Mouse (Mus musculus): Measurements from ENCODE around the gene Ctf2. TPM values are rescaled to one million over a fixed set of nuclear protein-coding genes. Genes with fewer than 3 reads are reported as not detected.
"Not testable (repeated sequence)": the region's sequence is repeated elsewhere in the genome, so short reads cannot be mapped to it uniquely, and the experiment has no call there.

Ctf2 gene
- polyA plus RNA-seq, 1 experiment from 2014 or later = 0.27 TPM

DNA sequence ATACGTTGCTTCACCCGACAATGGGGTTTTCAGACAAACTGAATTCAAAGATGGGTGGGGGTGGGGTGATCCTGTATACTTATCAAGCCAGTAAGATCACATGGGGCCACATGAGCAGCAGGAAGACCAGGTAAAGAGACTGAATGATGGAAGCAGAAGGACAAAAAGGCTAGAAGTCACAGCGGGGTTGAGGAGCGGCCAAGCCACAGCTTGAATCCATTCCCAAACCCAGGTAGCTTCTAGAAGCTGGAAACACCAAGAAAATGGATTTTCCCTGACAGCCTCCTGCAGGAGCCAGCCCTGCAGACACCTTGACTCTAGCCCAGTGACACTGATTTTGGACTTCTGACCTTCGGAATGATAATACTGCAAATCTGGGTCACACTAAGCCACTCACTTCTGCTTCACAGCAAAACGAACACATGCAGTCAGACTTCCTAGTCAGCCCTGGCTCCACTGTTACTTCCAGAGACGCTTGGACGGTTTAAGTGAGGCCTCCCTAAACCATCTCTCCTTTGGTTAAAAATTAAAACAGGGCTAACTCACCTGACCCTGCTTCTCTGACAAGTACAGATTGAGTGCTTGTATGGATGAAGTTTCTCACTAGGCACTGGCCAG lies 28.3 kb downstream of the Ctf2 start:
- Histone ChIP-seq H3K9me3 (ENCODE audit: control insufficient read depth, low read length) (no peaks in the 10 kb centered on the region), H3K4me1 (ENCODE audit: control insufficient read depth, insufficient read depth, low read length) (peaks cover 11% of the 10 kb centered on the region), H3K4me3 (ENCODE audit: low read depth, low read length) (no peak overlapping the region), H3K9ac (replicated peaks; ENCODE audit: low read depth, low read length) (no peak overlapping the region), H3K27me3 (ENCODE audit: control insufficient read depth, insufficient read depth, low read length) (no peaks in the 10 kb centered on the region), H3K36me3 (ENCODE audit: control insufficient read depth, insufficient read depth, low read length) (peaks cover 12% of the 10 kb centered on the region; the same call in 1 of the 2 replicates), H3K27ac (ENCODE audit: low read depth, low read length) (no peak overlapping the region), H3K4me2 (ENCODE audit: low read depth, low read length) (no peak overlapping the region)
- 95% methylated on average over 8 of the region's 8 CpGs for WGBS
- ATAC-seq (ENCODE audit: low read depth) = no peak

DNA sequence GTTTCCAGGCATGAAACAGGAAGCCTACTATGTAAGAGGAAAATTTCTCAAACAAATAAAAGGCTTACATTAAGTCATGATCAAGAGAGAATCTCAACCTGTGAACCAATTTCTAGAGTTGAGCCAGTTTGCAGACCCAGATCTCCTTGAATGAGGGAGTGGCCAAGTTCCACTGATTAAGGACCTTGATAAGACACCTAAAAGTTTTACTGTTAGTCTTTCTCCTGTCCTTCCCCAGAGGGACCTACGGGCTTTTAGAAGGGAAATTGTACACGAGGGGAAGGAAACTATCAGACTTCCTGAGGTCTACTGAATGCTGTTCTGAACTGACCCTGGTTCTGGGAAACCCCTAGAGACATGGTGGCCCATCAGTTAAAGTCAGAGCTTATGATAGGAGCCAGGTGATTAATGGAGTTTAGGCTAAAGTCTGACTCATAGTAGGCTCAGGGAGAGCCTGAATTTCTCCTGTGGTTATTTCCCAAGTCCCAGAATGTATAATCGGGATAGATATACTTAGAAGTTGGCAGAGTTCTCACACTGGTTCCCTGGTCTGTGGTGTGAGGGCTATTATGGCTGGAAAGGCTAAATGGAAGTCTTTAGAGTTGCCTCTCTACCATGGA lies 31.1 kb downstream of the Ctf2 start:
- Histone ChIP-seq H3K9me3 (ENCODE audit: control insufficient read depth, low read length) (no peaks in the 10 kb centered on the region), H3K4me2 (ENCODE audit: low read depth, low read length) (no peak overlapping the region), H3K27ac (ENCODE audit: low read depth, low read length) (no peak overlapping the region), H3K27me3 (ENCODE audit: control insufficient read depth, insufficient read depth, low read length) (no peaks in the 10 kb centered on the region), H3K4me1 (ENCODE audit: control insufficient read depth, insufficient read depth, low read length) (no peaks in the 10 kb centered on the region), H3K4me3 (ENCODE audit: low read depth, low read length) (no peak overlapping the region), H3K9ac (replicated peaks; ENCODE audit: low read depth, low read length) (no peak overlapping the region), H3K36me3 (ENCODE audit: control insufficient read depth, insufficient read depth, low read length) (peaks cover 8% of the 10 kb centered on the region; the same call in 1 of the 2 replicates)
- ATAC-seq (ENCODE audit: low read depth) = no peak
- WGBS = 84% methylated on average over 3 of the region's 3 CpGs

DNA sequence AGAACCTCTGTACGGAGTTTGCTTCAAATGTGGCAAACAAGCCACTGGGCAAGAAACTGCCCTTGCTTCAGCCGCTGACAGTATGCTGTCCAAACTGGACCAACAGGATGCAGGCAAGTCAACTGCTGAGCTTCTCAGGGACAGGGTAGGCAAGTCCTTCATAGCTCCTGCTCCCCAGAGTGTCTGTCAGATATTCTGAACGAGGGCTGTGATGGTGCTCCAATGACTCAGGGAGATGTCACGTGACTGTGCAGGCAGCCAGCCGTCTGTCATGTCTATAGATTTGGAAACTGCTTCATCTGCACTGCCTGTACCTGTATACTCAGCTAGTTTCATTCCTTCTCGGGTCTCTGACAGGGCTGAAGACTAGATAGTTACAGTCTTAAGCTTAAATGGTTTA lies 33.0 kb downstream of the Ctf2 start:
- 81% methylated on average over 6 of the region's 6 CpGs for WGBS
- Histone ChIP-seq H3K9ac (replicated peaks; ENCODE audit: low read depth, low read length) (no peak overlapping the region), H3K27ac (ENCODE audit: low read depth, low read length) (no peak overlapping the region), H3K36me3 (ENCODE audit: control insufficient read depth, insufficient read depth, low read length) (peaks cover 2% of the 10 kb centered on the region; the same call in 1 of the 2 replicates), H3K4me3 (ENCODE audit: low read depth, low read length) (no peak overlapping the region), H3K9me3 (ENCODE audit: control insufficient read depth, low read length) (no peaks in the 10 kb centered on the region), H3K27me3 (ENCODE audit: control insufficient read depth, insufficient read depth, low read length) (no peaks in the 10 kb centered on the region), H3K4me1 (ENCODE audit: control insufficient read depth, insufficient read depth, low read length) (no peaks in the 10 kb centered on the region), H3K4me2 (ENCODE audit: low read depth, low read length) (no peak overlapping the region)
- no peak for ATAC-seq (ENCODE audit: low read depth)

DNA sequence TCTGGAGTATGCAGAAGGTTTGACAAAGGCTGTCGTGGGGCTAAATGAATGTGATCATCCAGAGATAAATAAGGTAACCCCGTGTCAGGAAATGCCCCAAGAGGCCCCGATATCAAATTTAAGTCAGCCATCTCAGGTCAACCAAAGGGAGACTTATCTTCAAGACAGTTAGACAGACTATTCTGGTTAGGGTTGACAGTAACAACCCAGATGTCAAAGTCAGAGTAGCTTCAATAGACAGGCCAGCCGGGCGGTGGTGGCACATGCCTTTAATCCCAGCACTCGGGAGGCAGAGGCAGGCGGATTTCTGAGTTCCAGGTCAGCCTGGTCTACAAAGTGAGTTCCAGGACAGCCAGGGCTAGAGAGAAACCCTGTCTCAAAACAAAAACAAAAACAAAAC lies 38.2 kb downstream of the Ctf2 start:
- H3K4me1 ChIP-seq (ENCODE audit: control insufficient read depth, insufficient read depth, low read length); ATAC-seq (ENCODE audit: low read depth); H3K4me3 ChIP-seq (ENCODE audit: low read depth, low read length); H3K27me3 ChIP-seq (ENCODE audit: control insufficient read depth, insufficient read depth, low read length); H3K9ac ChIP-seq (replicated peaks; ENCODE audit: low read depth, low read length); H3K9me3 ChIP-seq (ENCODE audit: control insufficient read depth, low read length); H3K36me3 ChIP-seq (ENCODE audit: control insufficient read depth, insufficient read depth, low read length); H3K27ac ChIP-seq (ENCODE audit: low read depth, low read length); H3K4me2 ChIP-seq (ENCODE audit: low read depth, low read length): not testable (repeated sequence)
- 93% methylated on average over 7 of the region's 7 CpGs for whole genome bisulfite sequencing

DNA sequence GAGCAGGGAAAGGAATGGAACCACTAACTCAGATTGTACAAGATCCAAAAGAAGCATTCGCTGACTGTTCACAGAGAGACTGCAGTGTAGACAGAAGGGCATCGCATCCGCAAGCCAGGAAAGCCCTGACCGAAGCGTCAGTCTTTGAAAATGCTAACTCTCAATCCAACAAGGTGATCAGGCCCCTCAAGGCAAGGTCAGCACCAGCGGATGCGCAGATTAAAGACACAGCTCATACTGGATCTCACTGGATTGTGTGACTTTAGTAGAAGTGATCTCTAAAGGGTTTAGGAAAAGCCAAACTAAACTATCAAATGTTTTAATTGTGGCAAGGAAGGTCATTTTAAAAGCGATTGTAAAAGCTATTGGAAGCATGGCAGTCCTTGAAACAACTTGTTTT lies 38.7 kb downstream of the Ctf2 start:
- H3K4me1 ChIP-seq (ENCODE audit: control insufficient read depth, insufficient read depth, low read length) = no peaks in the 10 kb centered on the region
- no peak overlapping the region for H3K9ac ChIP-seq (replicated peaks; ENCODE audit: low read depth, low read length)
- H3K27me3 ChIP-seq (ENCODE audit: control insufficient read depth, insufficient read depth, low read length) = no peaks in the 10 kb centered on the region
- H3K9me3 ChIP-seq (ENCODE audit: control insufficient read depth, low read length) = no peaks in the 10 kb centered on the region
- WGBS = 94% methylated on average over 8 of the region's 8 CpGs
- no peak overlapping the region for H3K4me2 ChIP-seq (ENCODE audit: low read depth, low read length)
- no peak for ATAC-seq (ENCODE audit: low read depth)
- no peak overlapping the region for H3K4me3 ChIP-seq (ENCODE audit: low read depth, low read length)
- H3K27ac ChIP-seq (ENCODE audit: low read depth, low read length) = no peak overlapping the region
- no peaks in the 10 kb centered on the region for H3K36me3 ChIP-seq (ENCODE audit: control insufficient read depth, insufficient read depth, low read length)

DNA sequence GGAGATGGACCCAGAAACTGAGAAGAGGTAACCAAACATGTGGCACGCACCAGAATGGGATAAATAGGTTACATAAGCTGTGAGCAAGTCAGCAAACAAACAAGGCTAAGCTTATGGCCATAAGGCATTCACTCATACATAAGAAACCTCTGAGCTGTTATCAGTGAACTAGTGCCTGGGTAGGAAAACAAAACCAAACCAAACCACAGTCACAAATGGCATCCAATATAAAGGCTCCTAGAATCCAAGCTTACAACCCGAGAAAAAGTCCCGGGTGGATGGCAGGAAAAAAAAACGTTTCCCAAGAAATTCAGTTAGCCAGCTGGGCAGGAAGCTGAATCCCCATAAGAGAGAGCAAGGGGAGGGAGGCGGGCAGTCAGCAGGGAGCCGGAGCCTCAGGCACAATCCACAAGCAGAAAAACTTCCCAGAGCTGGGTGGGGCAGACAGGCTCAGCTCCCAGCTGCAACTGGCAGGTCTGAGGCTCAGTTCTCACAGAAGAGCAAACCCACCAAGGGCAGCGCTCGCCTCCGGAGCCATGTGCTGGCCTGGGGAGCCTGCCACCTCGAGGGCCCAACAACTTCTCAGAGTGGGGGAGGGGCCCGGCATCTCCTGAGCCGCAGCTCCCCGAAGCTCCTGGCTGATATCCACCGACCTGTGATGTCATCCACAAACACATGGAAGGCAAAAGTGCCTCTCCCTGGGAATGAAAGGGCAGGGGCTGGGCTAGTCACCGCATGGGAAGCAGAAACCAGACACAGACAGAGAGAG lies 40.6 kb downstream of the Ctf2 start:
- H3K4me2 ChIP-seq (ENCODE audit: low read depth, low read length) = peak overlapping the region; percentile 28; the same call in 1 of the 2 replicates
- ATAC-seq (ENCODE audit: low read depth) = peak; percentile 56
- no peaks in the 10 kb centered on the region for H3K36me3 ChIP-seq (ENCODE audit: control insufficient read depth, insufficient read depth, low read length)
- H3K9me3 ChIP-seq (ENCODE audit: control insufficient read depth, low read length) = no peaks in the 10 kb centered on the region
- H3K27ac ChIP-seq (ENCODE audit: low read depth, low read length) = peak overlapping the region; percentile 35; the same call in 1 of the 2 replicates
- 4% methylated on average over 15 of the region's 15 CpGs for WGBS
- no peaks in the 10 kb centered on the region for H3K4me1 ChIP-seq (ENCODE audit: control insufficient read depth, insufficient read depth, low read length)
- H3K4me3 ChIP-seq (ENCODE audit: low read depth, low read length) = no peak overlapping the region
- H3K9ac ChIP-seq (replicated peaks; ENCODE audit: low read depth, low read length) = peak overlapping the region; percentile 37; the same call in 1 of the 2 replicates
- no peaks in the 10 kb centered on the region for H3K27me3 ChIP-seq (ENCODE audit: control insufficient read depth, insufficient read depth, low read length)

DNA sequence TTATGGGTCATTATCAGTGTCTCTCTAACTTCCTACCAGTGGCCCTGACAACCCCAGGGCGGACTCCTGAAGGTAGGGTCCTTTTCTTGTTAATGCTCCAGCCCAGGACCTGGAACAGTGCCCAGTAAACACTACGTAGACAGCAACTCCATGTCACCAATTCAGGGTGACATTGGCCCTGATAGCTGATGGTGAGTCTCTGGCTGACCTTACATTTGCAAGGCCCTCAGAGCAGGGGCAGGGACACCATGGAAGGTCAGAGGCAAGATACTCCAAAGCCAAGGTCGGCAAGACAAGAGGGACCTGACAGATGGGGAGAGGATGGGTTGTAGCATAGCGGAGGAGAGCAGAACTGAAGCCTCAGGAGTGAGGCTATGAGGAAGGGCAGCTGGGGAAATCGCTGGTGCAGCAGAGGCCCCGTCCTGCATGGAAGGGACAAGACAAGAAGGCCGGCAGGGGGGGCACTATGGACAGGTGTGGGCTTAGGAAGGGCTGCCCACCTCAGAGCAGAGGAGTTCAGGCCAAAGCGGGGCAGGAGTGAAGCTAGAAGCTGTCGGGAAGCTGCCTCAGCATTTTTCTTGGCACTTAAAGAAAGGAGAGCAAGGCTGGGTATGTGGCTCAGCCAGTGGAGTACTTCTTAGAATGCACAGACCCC lies 42.2 kb downstream of the Ctf2 start:
- H3K9me3 ChIP-seq (ENCODE audit: control insufficient read depth, low read length) = no peaks in the 10 kb centered on the region
- no peaks in the 10 kb centered on the region for H3K27me3 ChIP-seq (ENCODE audit: control insufficient read depth, insufficient read depth, low read length)
- H3K36me3 ChIP-seq (ENCODE audit: control insufficient read depth, insufficient read depth, low read length) = no peaks in the 10 kb centered on the region
- H3K9ac ChIP-seq (replicated peaks; ENCODE audit: low read depth, low read length) = no peak overlapping the region
- H3K4me1 ChIP-seq (ENCODE audit: control insufficient read depth, insufficient read depth, low read length) = no peaks in the 10 kb centered on the region
- no peak overlapping the region for H3K4me2 ChIP-seq (ENCODE audit: low read depth, low read length)
- H3K4me3 ChIP-seq (ENCODE audit: low read depth, low read length) = no peak overlapping the region
- ATAC-seq (ENCODE audit: low read depth) = no peak
- H3K27ac ChIP-seq (ENCODE audit: low read depth, low read length) = no peak overlapping the region
- WGBS = 82% methylated on average over 9 of the region's 9 CpGs

DNA sequence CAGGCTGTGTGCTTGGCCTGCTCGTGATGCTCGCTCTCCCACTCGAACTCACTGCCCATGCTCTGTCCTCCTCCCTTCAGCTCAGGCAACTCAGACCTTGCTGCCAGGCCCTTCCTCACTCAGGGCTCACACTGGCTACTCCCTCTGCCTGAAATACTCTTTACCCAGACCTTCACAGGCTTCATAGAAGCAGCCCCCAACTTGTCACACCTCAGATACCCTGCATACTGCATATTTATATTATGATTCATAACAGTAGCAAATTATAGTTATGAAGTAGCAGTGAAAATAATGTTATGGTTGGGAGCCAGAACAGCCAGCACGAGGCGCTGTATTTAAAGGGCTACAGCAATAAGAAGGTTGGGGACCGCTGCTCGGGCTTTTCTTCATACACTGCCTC lies 43.0 kb downstream of the Ctf2 start:
- no peaks in the 10 kb centered on the region for H3K27me3 ChIP-seq (ENCODE audit: control insufficient read depth, insufficient read depth, low read length)
- H3K4me1 ChIP-seq (ENCODE audit: control insufficient read depth, insufficient read depth, low read length) = no peaks in the 10 kb centered on the region
- ATAC-seq (ENCODE audit: low read depth) = no peak
- H3K4me2 ChIP-seq (ENCODE audit: low read depth, low read length) = no peak overlapping the region
- no peak overlapping the region for H3K9ac ChIP-seq (replicated peaks; ENCODE audit: low read depth, low read length)
- no peaks in the 10 kb centered on the region for H3K36me3 ChIP-seq (ENCODE audit: control insufficient read depth, insufficient read depth, low read length)
- no peak overlapping the region for H3K4me3 ChIP-seq (ENCODE audit: low read depth, low read length)
- H3K27ac ChIP-seq (ENCODE audit: low read depth, low read length) = no peak overlapping the region
- no peaks in the 10 kb centered on the region for H3K9me3 ChIP-seq (ENCODE audit: control insufficient read depth, low read length)
- 85% methylated on average over 7 of the region's 7 CpGs for WGBS
